Mouse (Mus musculus): Measurements from ENCODE around the gene Lrfn2. TPM values are rescaled to one million over a fixed set of nuclear protein-coding genes. Genes with fewer than 3 reads are reported as not detected.

Gene Lrfn2
- polyA plus RNA-seq, 1 experiment: 0.22 TPM

DNA sequence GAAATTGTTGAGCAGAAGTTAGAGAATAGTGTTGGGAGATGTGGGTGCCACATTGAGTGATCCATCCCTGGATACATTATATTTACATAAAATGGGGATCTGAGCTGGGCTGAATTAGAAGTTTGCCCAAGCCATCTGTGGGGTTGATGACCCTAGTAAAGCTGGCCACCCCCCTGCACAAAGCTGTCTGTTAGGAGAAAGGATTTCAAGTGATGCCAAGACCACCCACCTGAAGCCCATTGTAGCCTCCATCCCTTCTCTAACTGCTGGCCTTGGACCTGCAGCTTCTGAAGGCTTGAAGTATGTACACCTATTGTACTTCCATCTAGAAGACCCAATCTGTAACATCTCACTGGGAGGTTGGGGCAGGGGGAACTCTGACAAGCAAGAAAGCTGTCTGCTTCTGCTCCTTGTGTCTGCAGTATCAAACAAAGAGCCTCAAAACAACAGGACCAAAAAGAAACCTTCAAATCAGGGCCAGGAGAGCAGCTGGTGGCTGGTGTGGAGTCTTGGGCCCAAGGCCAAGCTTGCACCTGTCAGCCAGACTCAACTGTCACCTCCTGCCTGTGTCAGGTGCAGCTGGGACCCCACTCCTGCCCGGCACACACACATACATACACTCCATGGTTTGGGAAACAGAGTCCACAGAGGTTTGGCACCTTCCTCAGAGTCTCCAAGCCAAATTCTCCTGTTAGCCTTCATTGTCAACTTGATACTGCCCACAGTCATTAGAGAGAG, 63.2 kb downstream of the Lrfn2 start:
- no peak overlapping the region for H3K27ac ChIP-seq (ENCODE audit: insufficient read depth, low read depth, low read length)
- no peaks in the 10 kb centered on the region for H3K36me3 ChIP-seq (ENCODE audit: control insufficient read depth, insufficient read depth, low read length)
- no peaks in the 10 kb centered on the region for H3K27me3 ChIP-seq (replicated peaks; ENCODE audit: control insufficient read depth, insufficient read depth, low read length)
- WGBS: 88% methylated on average over 1 of the region's 1 CpGs
- H3K4me1 ChIP-seq (ENCODE audit: control insufficient read depth, insufficient read depth, low read length): no peaks in the 10 kb centered on the region
- H3K4me3 ChIP-seq (ENCODE audit: insufficient read depth, low read depth, low read length): no peak overlapping the region
- TF ChIP-seq POLR2A (IDR thresholded peaks at IDR 0.05; ENCODE audit: low read depth, low read length): no peak
- TF ChIP-seq CTCF (conservative IDR thresholded peaks at IDR 0.05; ENCODE audit: insufficient read depth, insufficient read length, low read depth, low read length): no peak
- no peak for DNase-seq

DNA sequence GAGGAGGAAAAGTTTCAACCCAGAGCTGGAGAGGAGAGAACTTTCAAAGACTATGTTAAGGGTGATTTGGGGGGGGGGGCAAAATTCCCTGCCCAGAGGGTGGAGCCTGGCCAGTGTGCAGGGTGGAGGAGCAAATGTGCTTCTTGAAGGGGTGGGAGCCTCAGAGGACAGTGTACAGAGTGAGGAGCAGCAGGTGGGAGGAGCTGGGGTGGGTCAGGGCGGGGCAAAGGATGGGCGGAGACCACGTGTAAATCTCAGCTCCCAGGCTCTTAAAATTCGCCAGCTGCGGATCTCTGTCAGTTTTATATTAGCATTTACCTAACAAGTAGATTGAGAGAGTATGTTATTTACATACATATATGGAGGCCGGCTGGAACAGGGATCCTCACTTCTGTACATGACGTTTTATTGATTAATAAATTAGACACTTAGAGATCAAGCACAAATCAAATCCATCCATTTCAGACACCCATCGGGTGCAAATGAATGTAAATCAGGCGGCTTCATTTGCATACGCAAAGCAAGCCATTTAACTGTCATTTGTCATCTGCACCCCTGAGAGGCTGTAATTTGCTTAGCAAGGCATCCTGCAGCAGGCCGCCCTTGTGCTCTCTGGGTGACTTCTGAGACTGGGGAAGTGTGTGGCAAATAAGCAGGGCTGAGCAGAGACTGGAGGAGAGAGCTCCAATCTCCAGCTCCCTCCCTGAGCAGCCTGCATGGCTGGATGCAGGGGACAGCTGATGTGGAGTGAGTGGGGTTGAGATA, 67.5 kb downstream of the Lrfn2 start:
- DNase-seq: no peak
- no peaks in the 10 kb centered on the region for H3K36me3 ChIP-seq (ENCODE audit: control insufficient read depth, insufficient read depth, low read length)
- TF ChIP-seq POLR2A (IDR thresholded peaks at IDR 0.05; ENCODE audit: low read depth, low read length) (no peak), CTCF (conservative IDR thresholded peaks at IDR 0.05; ENCODE audit: insufficient read depth, insufficient read length, low read depth, low read length) (no peak)
- no peak overlapping the region for H3K27ac ChIP-seq (ENCODE audit: insufficient read depth, low read depth, low read length)
- 18% methylated on average over 11 of the region's 11 CpGs for WGBS
- no peaks in the 10 kb centered on the region for H3K27me3 ChIP-seq (replicated peaks; ENCODE audit: control insufficient read depth, insufficient read depth, low read length)
- H3K4me3 ChIP-seq (ENCODE audit: insufficient read depth, low read depth, low read length): no peak overlapping the region
- no peaks in the 10 kb centered on the region for H3K4me1 ChIP-seq (ENCODE audit: control insufficient read depth, insufficient read depth, low read length)

DNA sequence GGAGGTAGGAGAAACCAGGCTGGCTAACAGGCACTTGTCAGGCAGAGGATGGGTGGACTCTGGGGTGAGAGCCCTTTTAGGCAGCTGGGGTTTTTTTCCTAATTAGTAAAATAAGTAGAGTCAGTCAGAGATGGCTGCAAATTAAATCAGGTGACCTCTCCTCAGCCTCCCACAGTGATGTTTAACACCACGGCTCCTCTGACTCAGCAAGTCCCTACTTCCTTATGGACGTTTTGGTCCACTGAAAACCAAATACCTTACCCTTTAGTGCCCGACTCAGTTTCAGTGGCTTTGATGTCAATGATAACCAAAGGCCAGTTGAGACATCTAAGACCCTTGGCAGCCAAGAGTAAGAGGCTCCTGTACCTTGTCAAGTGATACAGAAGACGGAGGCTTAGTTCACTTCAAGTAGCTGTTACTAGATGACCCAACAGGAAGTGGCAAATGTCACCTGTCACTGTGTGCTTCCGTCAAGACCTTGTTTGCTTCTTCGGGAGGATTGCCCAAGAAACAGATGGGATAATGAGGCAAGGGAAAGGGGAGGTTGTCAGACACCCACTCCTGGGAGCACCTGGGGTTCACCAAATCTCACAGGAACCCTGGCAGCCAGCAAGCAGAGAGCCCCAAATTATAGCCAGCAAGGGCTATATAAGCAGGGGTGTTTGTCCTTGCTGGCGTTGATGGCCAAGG, 77.3 kb downstream of the Lrfn2 start:
- no peak overlapping the region for H3K4me3 ChIP-seq (ENCODE audit: insufficient read depth, low read depth, low read length)
- TF ChIP-seq CTCF (conservative IDR thresholded peaks at IDR 0.05; ENCODE audit: insufficient read depth, insufficient read length, low read depth, low read length) (no peak), POLR2A (IDR thresholded peaks at IDR 0.05; ENCODE audit: low read depth, low read length) (no peak)
- WGBS: 37% methylated on average over 7 of the region's 7 CpGs
- no peaks in the 10 kb centered on the region for H3K36me3 ChIP-seq (ENCODE audit: control insufficient read depth, insufficient read depth, low read length)
- no peak for DNase-seq
- no peaks in the 10 kb centered on the region for H3K4me1 ChIP-seq (ENCODE audit: control insufficient read depth, insufficient read depth, low read length)
- no peaks in the 10 kb centered on the region for H3K27me3 ChIP-seq (replicated peaks; ENCODE audit: control insufficient read depth, insufficient read depth, low read length)
- no peak overlapping the region for H3K27ac ChIP-seq (ENCODE audit: insufficient read depth, low read depth, low read length)

DNA sequence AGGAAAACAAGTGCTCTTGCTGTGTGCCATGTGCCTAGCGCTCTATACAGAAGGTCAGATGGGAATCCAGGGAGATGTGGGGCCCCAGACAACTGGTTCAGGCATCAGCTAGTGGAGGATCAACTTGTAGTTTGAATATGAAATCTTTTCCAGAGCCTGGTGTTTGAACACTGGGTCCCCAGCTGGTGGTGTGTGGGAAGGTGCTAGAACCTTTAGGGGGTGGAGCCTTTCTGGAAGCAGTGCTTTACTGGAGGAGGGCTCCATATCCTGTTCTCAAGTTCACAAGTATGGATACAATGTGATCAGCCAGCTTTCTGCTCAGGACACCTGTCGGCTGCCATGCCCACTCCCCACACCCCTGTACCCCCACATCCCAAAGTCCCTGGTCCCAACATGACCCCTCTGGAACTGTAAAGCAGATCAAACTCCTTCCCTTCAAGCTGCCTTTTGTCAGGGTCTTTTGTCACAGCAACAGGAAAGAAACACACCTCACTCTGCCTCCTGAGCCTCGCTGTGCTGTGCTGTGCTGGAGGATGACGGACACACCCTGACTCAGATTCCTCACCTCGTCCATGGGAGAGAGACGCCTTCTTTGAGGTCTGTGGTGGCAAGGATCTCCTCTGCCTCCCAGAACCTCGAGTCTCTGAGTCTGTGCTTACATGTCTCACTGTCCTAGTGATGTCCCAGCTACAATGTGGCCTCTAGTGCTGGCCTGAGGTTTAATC, 81.9 kb downstream of the Lrfn2 start:
- no peak overlapping the region for H3K27ac ChIP-seq (ENCODE audit: insufficient read depth, low read depth, low read length)
- DNase-seq: no peak
- H3K4me1 ChIP-seq (ENCODE audit: control insufficient read depth, insufficient read depth, low read length): no peaks in the 10 kb centered on the region
- TF ChIP-seq POLR2A (IDR thresholded peaks at IDR 0.05; ENCODE audit: low read depth, low read length) (no peak), CTCF (conservative IDR thresholded peaks at IDR 0.05; ENCODE audit: insufficient read depth, insufficient read length, low read depth, low read length) (no peak)
- no peaks in the 10 kb centered on the region for H3K36me3 ChIP-seq (ENCODE audit: control insufficient read depth, insufficient read depth, low read length)
- WGBS: 78% methylated on average over 7 of the region's 7 CpGs
- H3K27me3 ChIP-seq (replicated peaks; ENCODE audit: control insufficient read depth, insufficient read depth, low read length): no peaks in the 10 kb centered on the region
- no peak overlapping the region for H3K4me3 ChIP-seq (ENCODE audit: insufficient read depth, low read depth, low read length)

DNA sequence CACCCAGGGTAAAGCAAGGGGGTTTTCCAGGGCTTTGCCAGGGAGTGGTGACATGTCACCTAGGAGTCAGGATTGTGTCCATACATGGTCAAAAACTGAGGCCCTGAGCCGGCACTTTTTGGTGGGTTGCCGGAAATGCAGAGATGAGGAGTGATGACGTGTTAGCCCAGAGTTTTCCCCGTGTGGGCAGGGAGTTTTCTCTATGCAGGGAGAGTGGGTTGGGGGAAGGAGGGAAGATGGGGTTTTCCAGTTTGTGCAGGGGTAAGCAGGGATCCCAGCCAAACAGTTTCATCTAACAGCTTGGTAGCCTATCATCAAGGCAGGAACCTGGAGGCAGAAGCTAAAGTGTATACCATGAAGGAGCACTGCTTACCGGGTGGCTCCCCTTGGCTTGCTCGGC, 83.2 kb downstream of the Lrfn2 start:
- Histone ChIP-seq H3K4me3 (ENCODE audit: insufficient read depth, low read depth, low read length) (no peak overlapping the region), H3K4me1 (ENCODE audit: control insufficient read depth, insufficient read depth, low read length) (no peaks in the 10 kb centered on the region), H3K36me3 (ENCODE audit: control insufficient read depth, insufficient read depth, low read length) (no peaks in the 10 kb centered on the region), H3K27ac (ENCODE audit: insufficient read depth, low read depth, low read length) (no peak overlapping the region), H3K27me3 (replicated peaks; ENCODE audit: control insufficient read depth, insufficient read depth, low read length) (no peaks in the 10 kb centered on the region)
- no peak for DNase-seq
- TF ChIP-seq CTCF (conservative IDR thresholded peaks at IDR 0.05; ENCODE audit: insufficient read depth, insufficient read length, low read depth, low read length) (no peak), POLR2A (IDR thresholded peaks at IDR 0.05; ENCODE audit: low read depth, low read length) (no peak)
- WGBS: 89% methylated on average over 6 of the region's 6 CpGs

DNA sequence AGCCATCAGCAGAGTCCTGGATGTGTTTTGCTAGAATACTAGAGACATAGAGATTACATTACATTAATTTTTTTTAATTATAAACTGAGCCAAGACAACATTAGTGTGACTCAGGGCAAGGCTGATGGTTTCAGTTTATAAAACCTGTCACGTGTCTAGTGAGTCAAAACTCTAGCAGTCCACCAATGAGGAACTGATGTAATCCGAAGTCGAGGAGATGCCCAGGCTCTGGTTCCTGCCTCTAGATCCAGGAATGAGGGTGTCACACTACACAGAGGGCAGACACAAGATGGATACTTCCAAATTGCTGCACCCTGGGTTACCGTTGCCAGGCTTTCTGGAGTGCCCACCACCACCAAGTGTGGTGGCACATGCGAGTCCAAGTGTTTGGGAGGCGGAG, 84.0 kb downstream of the Lrfn2 start:
- TF ChIP-seq POLR2A (IDR thresholded peaks at IDR 0.05; ENCODE audit: low read depth, low read length): no peak
- no peak for TF ChIP-seq CTCF (conservative IDR thresholded peaks at IDR 0.05; ENCODE audit: insufficient read depth, insufficient read length, low read depth, low read length)
- H3K36me3 ChIP-seq (ENCODE audit: control insufficient read depth, insufficient read depth, low read length): no peaks in the 10 kb centered on the region
- H3K4me3 ChIP-seq (ENCODE audit: insufficient read depth, low read depth, low read length): no peak overlapping the region
- no peaks in the 10 kb centered on the region for H3K27me3 ChIP-seq (replicated peaks; ENCODE audit: control insufficient read depth, insufficient read depth, low read length)
- no peak for DNase-seq
- H3K4me1 ChIP-seq (ENCODE audit: control insufficient read depth, insufficient read depth, low read length): no peaks in the 10 kb centered on the region
- WGBS: 93% methylated on average over 6 of the region's 6 CpGs
- no peak overlapping the region for H3K27ac ChIP-seq (ENCODE audit: insufficient read depth, low read depth, low read length)
